Mouse (Mus musculus) liver, embryonic 14.5 days (tissue): ENCODE data around the gene Ddx25. TPM values are rescaled to one million over a fixed set of nuclear protein-coding genes. Genes with fewer than 3 reads are reported as not detected.

Source experiments
- ATAC-seq: fragments of 200-750 bp; cut with Nextera tagmentation; 2 replicates; pipeline ENCODE4 v1.8.0; 2017; ENCODE audit warnings: moderate number of reproducible peaks, mild to moderate bottlenecking, moderate library complexity; ENCODE audit not compliant: insufficient read depth
- DNase-seq, 3 experiments: peaks; one replicate each; pipeline ENCODE4 v3.0.0-alpha.2; 2012 to 2013; ENCODE audit warnings: low read depth in 3 of 3, low spot score in 3 of 3
- H3K27ac ChIP-seq: fragments of 300-500 bp; sonication (generic); 2 replicates; pipeline ENCODE4 v1.5.1; 2014; ENCODE audit warnings: moderate library complexity, mild to moderate bottlenecking, control low read depth, inconsistent platforms
- H3K27me3 ChIP-seq: fragments of 300-500 bp; sonication (generic); 2 replicates; pipeline ENCODE4 v1.6.1; 2014; ENCODE audit warnings: mild to moderate bottlenecking, low read length, moderate library complexity; ENCODE audit not compliant: control insufficient read depth, insufficient read depth
- H3K36me3 ChIP-seq: fragments of 300-500 bp; sonication (generic); replicated peaks from 2 replicates; pipeline ENCODE4 v1.6.1; 2014; ENCODE audit warnings: low read depth; ENCODE audit not compliant: control insufficient read depth, insufficient read depth
- H3K4me1 ChIP-seq, 2 experiments: fragments of 200-500 bp in 1 of 2; fragments of 300-500 bp in 1 of 2; sonication (generic) in 1 of 2; replicated peaks; 2 replicates each; pipeline ENCODE4 v1.6.1; 2012 to 2014; ENCODE audit warnings: antibody characterized with exemption in 1 of 2, inconsistent platforms in 1 of 2, low read length in 1 of 2; ENCODE audit not compliant: control insufficient read depth in 2 of 2, insufficient read depth in 2 of 2
- H3K4me2 ChIP-seq: fragments of 300-500 bp; sonication (generic); 2 replicates; pipeline ENCODE4 v1.6.1; 2014; ENCODE audit warnings: low read depth, mild to moderate bottlenecking, control low read depth, moderate library complexity
- H3K4me3 ChIP-seq, 2 experiments: fragments of 200-500 bp in 1 of 2; fragments of 300-500 bp in 1 of 2; sonication (generic) in 1 of 2; 2 replicates each; pipeline ENCODE4 v1.5.1; 2012 to 2014; ENCODE audit warnings: low read depth in 2 of 2, low read length in 2 of 2, mild to moderate bottlenecking in 2 of 2, control low read depth in 1 of 2, inconsistent platforms in 1 of 2, moderate library complexity in 1 of 2; ENCODE audit not compliant: insufficient read depth in 1 of 2
- H3K9ac ChIP-seq: fragments of 300-500 bp; sonication (generic); replicated peaks from 2 replicates; pipeline ENCODE4 v1.6.1; 2014; ENCODE audit warnings: mild to moderate bottlenecking, control low read depth, moderate library complexity
- H3K9me3 ChIP-seq: fragments of 300-500 bp; sonication (generic); 2 replicates; pipeline ENCODE4 v1.6.1; 2016; ENCODE audit warnings: low read length, mixed read lengths; ENCODE audit not compliant: control insufficient read depth
- CTCF ChIP-seq: IDR thresholded peaks from 2 replicates; pipeline ENCODE4 v1.5.1; 2016; ENCODE audit warnings: antibody characterized with exemption, low read depth, control low read depth
- EP300 ChIP-seq: IDR thresholded peaks from 2 replicates; pipeline ENCODE4 v1.6.1; 2016; ENCODE audit warnings: antibody characterized with exemption, low read depth
- WGBS: fragments of 180-500 bp; shearing (Covaris S2); extraction: QIAGEN DNeasy Blood & Tissue Kit; methylation state at CpG from one replicate; pipeline ENCODE4 v1.1.7; 2014; ENCODE audit not compliant: insufficient replicate concordance; 5-methylcytosine and 5-hydroxymethylcytosine counted together
- polyA plus RNA-seq, 2 experiments: library from polyadenylated mRNA; depleted of rRNA in 1 of 2; stranded (reverse) in 1 of 2; unstranded in 1 of 2; fragments of >200 nt; fragmentation: Nextera tagmentation in 1 of 2; extraction: Ambion mirVana in 1 of 2; gene quantifications; 2 replicates each; pipeline versions ENCODE4 v1.2.1 to v1.2.3; 2012 to 2014

Gene Ddx25
- polyA plus RNA-seq, 2 experiments, result 0.10 to 0.17 TPM

DNA sequence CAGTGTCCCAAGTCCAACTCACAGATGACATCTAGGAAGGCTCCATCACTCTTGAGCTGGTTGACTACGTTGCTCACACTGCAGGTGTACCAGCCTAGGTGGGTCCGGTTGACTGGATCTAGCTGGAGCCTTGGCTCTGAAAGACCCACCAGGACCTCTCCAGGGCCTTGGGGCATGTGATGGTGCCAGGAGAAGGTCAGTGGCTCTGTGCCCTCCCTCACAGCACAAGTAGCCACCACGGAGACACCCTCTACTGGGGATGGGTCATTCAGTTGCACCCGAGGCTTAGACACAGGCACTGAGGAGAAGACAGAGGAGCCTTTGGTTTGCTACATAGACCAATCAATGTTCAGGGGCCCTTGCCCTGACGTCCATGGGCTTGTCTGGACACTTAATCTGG, 42.1 kb downstream of the Ddx25 start:
- TF ChIP-seq CTCF (no peak), EP300 (no peak)
- Histone ChIP-seq H3K27me3 (no peaks in the 10 kb centered on the region), H3K9me3 (no peaks in the 10 kb centered on the region), H3K27ac (no peak overlapping the region), H3K4me2 (no peak overlapping the region), H3K36me3 (no peaks in the 10 kb centered on the region), H3K4me1 (no peaks in the 10 kb centered on the region), H3K4me3 (no peak overlapping the region), H3K9ac (no peak overlapping the region)
- 54% methylated on average over 5 of the region's 5 CpGs for whole genome bisulfite sequencing
- DNase-seq (no peak), ATAC-seq (no peak)

DNA sequence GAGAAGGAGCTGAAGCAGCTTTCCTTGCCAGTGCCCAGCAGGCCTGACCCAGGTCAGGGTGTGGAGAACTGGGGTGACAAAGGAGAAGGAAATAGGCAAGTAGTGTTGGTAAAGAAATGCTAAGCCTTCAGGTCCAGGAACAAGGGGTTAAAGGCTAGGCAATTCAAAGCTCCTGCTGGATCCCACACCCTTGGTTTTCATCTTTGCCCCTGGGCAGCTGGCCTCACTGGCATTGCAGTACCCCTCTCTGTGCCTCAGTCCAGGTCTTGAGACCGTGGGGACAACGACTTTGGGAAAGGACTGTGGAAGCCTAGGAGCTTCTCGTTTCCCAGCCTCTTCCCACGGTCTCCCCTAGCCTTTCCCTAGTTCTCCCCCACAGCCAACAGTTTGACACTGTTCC, 44.4 kb downstream of the Ddx25 start:
- no peak overlapping the region for H3K9ac ChIP-seq
- no peak overlapping the region for H3K4me2 ChIP-seq
- TF ChIP-seq CTCF (no peak), EP300 (no peak)
- no peak overlapping the region for H3K27ac ChIP-seq
- no peaks in the 10 kb centered on the region for H3K9me3 ChIP-seq
- no peak overlapping the region for H3K4me3 ChIP-seq
- no peak for DNase-seq
- no peaks in the 10 kb centered on the region for H3K36me3 ChIP-seq
- H3K27me3 ChIP-seq, result no peaks in the 10 kb centered on the region
- no peak for ATAC-seq
- no peaks in the 10 kb centered on the region for H3K4me1 ChIP-seq
- WGBS, result 53% methylated on average over 4 of the region's 4 CpGs

GRCm38 (mm10) chr9:35508234-35508633, 50.1 kb downstream of the Ddx25 start:
- H3K9ac ChIP-seq, result no peak overlapping the region
- ATAC-seq (no peak), DNase-seq (no peak)
- H3K4me1 ChIP-seq, result no peaks in the 10 kb centered on the region
- 55% methylated on average over 8 of the region's 8 CpGs for WGBS
- no peaks in the 10 kb centered on the region for H3K9me3 ChIP-seq
- H3K36me3 ChIP-seq, result no peaks in the 10 kb centered on the region
- no peak overlapping the region for H3K4me2 ChIP-seq
- no peak overlapping the region for H3K27ac ChIP-seq
- H3K27me3 ChIP-seq, result no peaks in the 10 kb centered on the region
- no peak overlapping the region for H3K4me3 ChIP-seq
- TF ChIP-seq CTCF, result no peak
- no peak for TF ChIP-seq EP300

DNA sequence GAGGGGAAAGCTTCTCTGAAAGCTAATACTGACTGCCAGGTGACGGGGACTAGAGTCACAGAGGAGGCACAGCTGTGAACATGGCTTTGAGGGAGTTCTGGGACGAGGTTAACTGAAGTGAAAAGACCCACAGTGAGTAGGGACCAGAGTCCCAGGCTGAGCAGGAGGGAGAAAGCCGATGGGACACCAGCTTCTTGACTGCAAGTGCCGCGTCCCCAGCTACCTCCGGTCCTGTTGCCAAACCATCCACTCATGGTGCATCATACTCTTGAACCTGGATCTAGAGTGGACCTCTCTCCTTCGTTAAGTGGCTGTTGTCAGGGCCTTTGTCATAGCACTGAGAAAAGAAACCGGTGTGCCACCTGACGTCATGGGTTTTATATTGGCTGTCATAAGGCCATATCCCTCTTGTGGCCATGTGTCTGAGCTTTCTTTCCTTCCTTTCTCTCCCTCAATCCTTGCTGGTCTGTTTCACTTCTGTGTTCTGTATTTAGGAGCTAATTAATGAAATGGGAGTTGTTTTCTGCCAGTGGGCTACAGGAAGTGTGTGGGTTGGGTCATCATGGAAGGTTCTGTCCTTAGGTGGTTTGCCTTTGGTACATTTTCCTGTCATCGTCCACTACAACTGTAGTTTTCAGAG, 55.8 kb downstream of the Ddx25 start:
- Histone ChIP-seq H3K4me1 (no peaks in the 10 kb centered on the region), H3K9ac (no peak overlapping the region), H3K4me2 (no peak overlapping the region), H3K27me3 (no peaks in the 10 kb centered on the region), H3K36me3 (no peaks in the 10 kb centered on the region), H3K27ac (no peak overlapping the region), H3K9me3 (no peaks in the 10 kb centered on the region), H3K4me3 (no peak overlapping the region)
- 70% methylated on average over 10 of the region's 10 CpGs for WGBS
- DNase-seq (no peak), ATAC-seq (no peak)
- TF ChIP-seq CTCF (no peak), EP300 (no peak)

DNA sequence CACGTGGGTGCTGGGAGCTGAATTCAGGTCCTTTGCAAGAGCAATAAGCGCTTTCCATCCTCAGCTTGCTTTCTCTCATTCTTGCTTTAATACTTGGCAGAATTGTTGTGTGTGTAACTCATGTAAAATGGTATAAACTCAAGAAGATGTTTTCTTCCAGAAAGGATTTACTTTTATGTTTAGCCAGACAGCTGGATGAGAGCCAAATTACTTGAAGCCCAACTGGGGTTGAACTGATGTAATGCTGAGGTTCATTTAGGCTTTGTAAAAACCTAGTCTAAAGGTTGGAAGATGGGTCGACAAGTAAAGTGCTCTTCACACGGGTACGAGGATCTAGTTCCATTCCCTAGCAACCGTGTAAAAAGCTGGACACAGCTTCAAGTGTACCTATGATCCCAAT, 58.4 kb downstream of the Ddx25 start:
- TF ChIP-seq CTCF (no peak), EP300 (no peak)
- DNase-seq (no peak), ATAC-seq (no peak)
- no peaks in the 10 kb centered on the region for H3K36me3 ChIP-seq
- H3K4me1 ChIP-seq, result no peaks in the 10 kb centered on the region
- H3K4me3 ChIP-seq, result no peak overlapping the region
- no peaks in the 10 kb centered on the region for H3K9me3 ChIP-seq
- 63% methylated on average over 6 of the region's 6 CpGs for whole genome bisulfite sequencing
- no peak overlapping the region for H3K27ac ChIP-seq
- no peak overlapping the region for H3K4me2 ChIP-seq
- H3K27me3 ChIP-seq, result no peaks in the 10 kb centered on the region
- H3K9ac ChIP-seq, result no peak overlapping the region
